Mouse (Mus musculus): ENCODE data around the gene L1cam. TPM values are rescaled to one million over a fixed set of nuclear protein-coding genes. Genes with fewer than 3 reads are reported as not detected.
A peak's percentile ranks its signal among the peaks of the same experiment; 100 is the strongest.

L1cam gene
- polyA plus RNA-seq, 1 experiment from 2014 or later: 0.98 TPM

- peak overlapping the region; percentile 62 for H3K4me2 ChIP-seq (replicated peaks; ENCODE audit: low read depth, low read length)
- no peak overlapping the region for H3K27ac ChIP-seq (ENCODE audit: low read length)
- TF ChIP-seq CTCF (IDR thresholded peaks at IDR 0.05): no peak
- TF ChIP-seq EP300 (IDR thresholded peaks at IDR 0.05): no peak
- DNase-seq (ENCODE audit: low spot score) (no peak), ATAC-seq (0 out of 2 replicates have a peak, but pooled peaks have one; percentile 11)
- no peak overlapping the region for H3K9ac ChIP-seq (replicated peaks; ENCODE audit: low read depth)
- no peaks in the 10 kb centered on the region for H3K27me3 ChIP-seq (replicated peaks; ENCODE audit: insufficient read depth, low read length)
- 11% methylated on average over 14 of the region's 16 CpGs for WGBS
- H3K36me3 ChIP-seq (ENCODE audit: insufficient read depth, low read length): no peaks in the 10 kb centered on the region
- H3K4me3 ChIP-seq (ENCODE audit: low read depth, low read length): peak overlapping the region; percentile 31; the same call in 1 of the 2 replicates
- no peaks in the 10 kb centered on the region for H3K4me1 ChIP-seq (ENCODE audit: insufficient read depth, low read depth, low read length)
- H3K9me3 ChIP-seq (ENCODE audit: low read length): no peaks in the 10 kb centered on the region
Measured at GRCm38 (mm10) chrX:73881036-73881427, 14.9 kb downstream of the L1cam start.

GRCm38 (mm10) chrX:73880194-73881035 is 15.5 kb downstream of the L1cam start:
- Histone ChIP-seq H3K27ac (ENCODE audit: low read length) (no peak overlapping the region), H3K9ac (replicated peaks; ENCODE audit: low read depth) (no peak overlapping the region), H3K4me3 (ENCODE audit: low read depth, low read length) (peak overlapping the region; percentile 31), H3K9me3 (ENCODE audit: low read length) (no peaks in the 10 kb centered on the region), H3K4me2 (replicated peaks; ENCODE audit: low read depth, low read length) (peak overlapping the region; percentile 62), H3K36me3 (ENCODE audit: insufficient read depth, low read length) (no peaks in the 10 kb centered on the region), H3K27me3 (replicated peaks; ENCODE audit: insufficient read depth, low read length) (no peaks in the 10 kb centered on the region), H3K4me1 (ENCODE audit: insufficient read depth, low read depth, low read length) (no peaks in the 10 kb centered on the region)
- WGBS: 14% methylated on average over 14 of the region's 48 CpGs
- ATAC-seq (peak; percentile 85), DNase-seq (ENCODE audit: low spot score) (peak; percentile 51)
- TF ChIP-seq EP300 (IDR thresholded peaks at IDR 0.05) (no peak), CTCF (IDR thresholded peaks at IDR 0.05) (no peak)

GRCm38 (mm10) chrX:73877014-73877413 is 18.9 kb downstream of the L1cam start:
- Histone ChIP-seq H3K4me3 (ENCODE audit: low read depth, low read length) (no peak overlapping the region), H3K9ac (replicated peaks; ENCODE audit: low read depth) (no peak overlapping the region), H3K4me1 (ENCODE audit: insufficient read depth, low read depth, low read length) (no peaks in the 10 kb centered on the region), H3K27me3 (replicated peaks; ENCODE audit: insufficient read depth, low read length) (no peaks in the 10 kb centered on the region), H3K27ac (ENCODE audit: low read length) (no peak overlapping the region), H3K36me3 (ENCODE audit: insufficient read depth, low read length) (no peaks in the 10 kb centered on the region), H3K4me2 (replicated peaks; ENCODE audit: low read depth, low read length) (no peak overlapping the region), H3K9me3 (ENCODE audit: low read length) (no peaks in the 10 kb centered on the region)
- no peak for TF ChIP-seq CTCF (IDR thresholded peaks at IDR 0.05)
- TF ChIP-seq EP300 (IDR thresholded peaks at IDR 0.05): no peak
- DNase-seq (ENCODE audit: low spot score) (no peak), ATAC-seq (no peak)
- WGBS: 69% methylated on average over 1 of the region's 1 CpGs

DNA sequence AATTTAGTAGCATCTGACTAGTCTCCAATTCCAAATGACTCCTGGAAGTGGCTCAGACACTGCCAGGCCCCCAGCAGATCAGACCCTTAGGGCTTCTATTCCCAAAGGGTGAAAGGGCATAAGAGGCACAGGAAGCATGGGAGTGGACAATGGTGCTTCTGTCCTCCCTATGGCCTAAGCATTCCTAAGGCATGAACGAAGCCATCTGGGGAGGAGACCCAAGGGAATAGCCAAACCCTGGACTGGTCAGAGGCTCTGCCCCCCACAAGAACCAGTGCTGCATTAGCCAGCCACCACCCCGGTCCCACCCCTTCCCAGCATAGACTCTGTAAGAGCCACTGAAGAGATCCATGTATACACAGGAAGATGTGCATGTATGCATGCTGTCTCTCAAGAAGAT is 20.0 kb downstream of the L1cam start:
- H3K27ac ChIP-seq (ENCODE audit: low read length): no peak overlapping the region
- ATAC-seq: no peak
- H3K9ac ChIP-seq (replicated peaks; ENCODE audit: low read depth): no peak overlapping the region
- no peaks in the 10 kb centered on the region for H3K4me1 ChIP-seq (ENCODE audit: insufficient read depth, low read depth, low read length)
- no peaks in the 10 kb centered on the region for H3K36me3 ChIP-seq (ENCODE audit: insufficient read depth, low read length)
- no peaks in the 10 kb centered on the region for H3K27me3 ChIP-seq (replicated peaks; ENCODE audit: insufficient read depth, low read length)
- 53% methylated on average over 2 of the region's 2 CpGs for WGBS
- no peaks in the 10 kb centered on the region for H3K9me3 ChIP-seq (ENCODE audit: low read length)
- H3K4me3 ChIP-seq (ENCODE audit: low read depth, low read length): no peak overlapping the region
- TF ChIP-seq EP300 (IDR thresholded peaks at IDR 0.05) (no peak), CTCF (IDR thresholded peaks at IDR 0.05) (no peak)
- DNase-seq (ENCODE audit: low spot score): no peak
- H3K4me2 ChIP-seq (replicated peaks; ENCODE audit: low read depth, low read length): no peak overlapping the region

DNA sequence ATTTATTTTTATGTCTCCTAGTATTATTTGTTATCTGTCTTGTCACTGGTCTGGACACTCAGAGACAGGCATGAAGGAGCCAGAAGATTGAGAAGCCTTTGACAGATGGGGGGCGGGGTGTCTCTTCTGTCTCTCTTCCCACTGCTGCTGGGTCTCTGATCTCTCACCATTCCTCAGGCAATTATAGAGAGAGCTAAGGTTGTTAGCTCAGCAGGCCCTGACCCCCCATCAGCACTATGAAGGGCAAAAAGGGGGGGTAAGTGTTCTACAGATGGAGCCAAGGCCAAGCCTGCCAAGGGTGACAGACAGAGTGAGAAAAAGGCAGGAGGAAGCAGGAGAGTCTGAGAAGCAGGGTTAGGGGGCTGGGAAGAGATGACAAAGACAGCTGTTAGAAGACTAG is 23.9 kb downstream of the L1cam start:
- DNase-seq (ENCODE audit: low spot score): no peak
- Histone ChIP-seq H3K4me1 (ENCODE audit: insufficient read depth, low read depth, low read length) (no peaks in the 10 kb centered on the region), H3K4me3 (ENCODE audit: low read depth, low read length) (no peak overlapping the region), H3K9me3 (ENCODE audit: low read length) (no peaks in the 10 kb centered on the region), H3K4me2 (replicated peaks; ENCODE audit: low read depth, low read length) (no peak overlapping the region), H3K27ac (ENCODE audit: low read length) (no peak overlapping the region), H3K9ac (replicated peaks; ENCODE audit: low read depth) (no peak overlapping the region), H3K27me3 (replicated peaks; ENCODE audit: insufficient read depth, low read length) (no peaks in the 10 kb centered on the region), H3K36me3 (ENCODE audit: insufficient read depth, low read length) (no peaks in the 10 kb centered on the region)
- TF ChIP-seq EP300 (IDR thresholded peaks at IDR 0.05) (no peak), CTCF (IDR thresholded peaks at IDR 0.05) (no peak)
- whole genome bisulfite sequencing: 27% methylated on average over 1 of the region's 1 CpGs
- no peak for ATAC-seq

GRCm38 (mm10) chrX:73871474-73871873 is 24.4 kb downstream of the L1cam start:
- Histone ChIP-seq H3K4me3 (ENCODE audit: low read depth, low read length) (no peak overlapping the region), H3K4me2 (replicated peaks; ENCODE audit: low read depth, low read length) (no peak overlapping the region), H3K27me3 (replicated peaks; ENCODE audit: insufficient read depth, low read length) (no peaks in the 10 kb centered on the region), H3K9me3 (ENCODE audit: low read length) (no peaks in the 10 kb centered on the region), H3K36me3 (ENCODE audit: insufficient read depth, low read length) (no peaks in the 10 kb centered on the region), H3K27ac (ENCODE audit: low read length) (no peak overlapping the region), H3K9ac (replicated peaks; ENCODE audit: low read depth) (no peak overlapping the region), H3K4me1 (ENCODE audit: insufficient read depth, low read depth, low read length) (no peaks in the 10 kb centered on the region)
- DNase-seq (ENCODE audit: low spot score) (no peak), ATAC-seq (no peak)
- TF ChIP-seq EP300 (IDR thresholded peaks at IDR 0.05) (no peak), CTCF (IDR thresholded peaks at IDR 0.05) (no peak)
